Mouse (Mus musculus) liver, embryonic 11.5 days (tissue): ENCODE measurements around the gene Ilk. TPM values are rescaled to one million over a fixed set of nuclear protein-coding genes. Genes with fewer than 3 reads are reported as not detected.

Experiments
- ATAC-seq: fragments of 200-750 bp; cut with Nextera tagmentation; replicated peaks from 2 replicates; pipeline ENCODE4 v1.8.0; 2017; ENCODE audit warnings: moderate number of reproducible peaks, mild to moderate bottlenecking, moderate TSS enrichment, moderate library complexity; ENCODE audit not compliant: low FRiP score
- DNase-seq: peaks from one replicate; pipeline ENCODE4 v3.0.0-alpha.2; 2017; ENCODE audit warnings: low spot score
- H3K27ac ChIP-seq: fragments of 300-500 bp; sonication (generic); 2 replicates; pipeline ENCODE4 v1.5.1; 2014; ENCODE audit warnings: mild to moderate bottlenecking, low read depth, low read length, control low read depth
- H3K27me3 ChIP-seq: fragments of 300-500 bp; sonication (generic); replicated peaks from 2 replicates; pipeline ENCODE4 v1.6.1; 2014; ENCODE audit warnings: low read length, mixed read lengths; ENCODE audit not compliant: control insufficient read depth, insufficient read depth
- H3K36me3 ChIP-seq: fragments of 300-500 bp; sonication (generic); 2 replicates; pipeline ENCODE4 v1.6.1; 2014; ENCODE audit warnings: mild to moderate bottlenecking, low read length, moderate library complexity, mixed read lengths; ENCODE audit not compliant: control insufficient read depth, insufficient read depth
- H3K4me1 ChIP-seq: fragments of 300-500 bp; sonication (generic); replicated peaks from 2 replicates; pipeline ENCODE4 v1.6.1; 2014; ENCODE audit warnings: low read length, mixed read lengths; ENCODE audit not compliant: control insufficient read depth, insufficient read depth
- H3K4me2 ChIP-seq: fragments of 300-500 bp; sonication (generic); 2 replicates; pipeline ENCODE4 v1.6.1; 2014; ENCODE audit warnings: mild to moderate bottlenecking, control low read depth, moderate library complexity
- H3K4me3 ChIP-seq: fragments of 300-500 bp; sonication (generic); 2 replicates; pipeline ENCODE4 v1.5.1; 2014; ENCODE audit warnings: low read depth, low read length, control low read depth
- H3K9ac ChIP-seq: fragments of 300-500 bp; sonication (generic); 2 replicates; pipeline ENCODE4 v1.6.1; 2014; ENCODE audit warnings: low read depth, low read length, control low read depth
- H3K9me3 ChIP-seq: fragments of 300-500 bp; sonication (generic); 2 replicates; pipeline ENCODE4 v1.6.1; 2016; ENCODE audit warnings: low read length, inconsistent platforms, mixed read lengths; ENCODE audit not compliant: control insufficient read depth
- WGBS: fragments of 180-500 bp; shearing (Covaris S2); extraction: QIAGEN DNeasy Blood & Tissue Kit; methylation state at CpG from one replicate; pipeline ENCODE4 v1.1.7; 2014; 5-methylcytosine and 5-hydroxymethylcytosine counted together
- polyA plus RNA-seq: library from polyadenylated mRNA; unstranded; fragments of >200 nt; fragmentation: Nextera tagmentation; extraction: Ambion mirVana; gene quantifications from 2 replicates; pipeline ENCODE4 v1.2.1, GENCODE M21; 2014

Ilk gene
- polyA plus RNA-seq, 1 experiment from 2014 or later = 221 TPM

DNA sequence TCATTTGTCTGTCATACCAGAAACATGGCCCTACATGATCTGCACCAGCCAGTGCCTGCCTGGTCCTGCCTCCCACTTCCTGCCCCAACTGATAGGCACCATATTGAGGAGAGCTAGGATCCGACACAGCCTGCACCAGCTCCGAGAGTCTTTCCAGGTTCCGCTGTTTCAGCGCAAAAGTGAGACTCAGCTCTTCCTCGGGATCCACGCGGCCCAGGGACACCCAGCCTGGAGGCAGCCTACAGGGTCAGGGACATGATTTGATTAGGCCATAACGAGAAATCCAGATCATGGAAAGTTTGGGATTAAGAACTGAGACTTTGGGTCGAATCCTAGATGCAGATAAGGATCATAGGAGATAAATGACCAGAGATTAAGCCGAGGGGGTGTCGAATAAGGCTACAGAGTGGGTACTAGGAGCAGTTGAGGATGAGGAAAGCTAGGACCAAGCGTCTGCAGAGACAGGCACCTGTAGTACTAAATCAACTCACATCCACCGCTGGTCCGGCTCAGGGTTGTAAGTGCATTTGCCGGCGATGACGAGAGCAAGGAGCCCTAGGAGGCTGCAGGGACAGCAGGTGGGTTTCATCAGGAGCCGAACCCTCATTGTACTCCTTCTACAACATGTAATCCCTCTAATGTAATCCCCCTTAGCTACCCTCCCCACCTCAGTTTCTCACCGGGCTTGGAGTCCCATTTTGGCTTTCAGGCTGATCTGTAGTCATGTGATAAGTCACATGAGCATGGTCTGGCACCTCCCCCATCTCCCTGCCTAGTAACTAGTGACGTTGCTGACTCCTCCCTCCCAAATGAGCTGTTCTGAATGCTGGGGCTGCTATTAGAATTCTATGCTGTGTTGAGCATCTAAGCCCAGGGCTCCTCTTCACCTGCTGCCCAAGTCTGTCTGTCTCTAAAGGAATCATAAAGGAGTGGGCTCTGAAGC is 15.4 kb downstream of the Ilk start, which contains the start of gene Tpp1:
Gene Tpp1, minus strand, starts transcription at position 745 of the 943 bp plus-strand sequence.
- H3K4me1 ChIP-seq = no peaks in the 10 kb centered on the region; the same call in 1 of the 2 replicates
- peak within 1 kb of the TSS; percentile 80 for H3K4me3 ChIP-seq
- peak; percentile 89 for ATAC-seq
- H3K36me3 ChIP-seq = peaks cover 7% of the 10 kb centered on the region
- peak within 1 kb of the TSS; percentile 89 for H3K4me2 ChIP-seq
- H3K9ac ChIP-seq = peak within 1 kb of the TSS; percentile 85
- 0 out of 2 replicates have a peak within 1 kb of the TSS, but pooled peaks have one; percentile 32 for H3K27ac ChIP-seq
- H3K27me3 ChIP-seq = no peaks in the 10 kb centered on the region
- no peaks in the 10 kb centered on the region for H3K9me3 ChIP-seq
- WGBS = 16% methylated on average over 20 of the region's 20 CpGs
- DNase-seq = peak; percentile 86

- no peaks in the 10 kb centered on the region for H3K9me3 ChIP-seq
- peaks cover 4% of the 10 kb centered on the region; the same call in 1 of the 2 replicates for H3K36me3 ChIP-seq
- 87% methylated on average over 2 of the region's 2 CpGs for WGBS
Observed at GRCm38 (mm10) chr7:105752716-105753115, 16.3 kb downstream of the Ilk start.

DNA sequence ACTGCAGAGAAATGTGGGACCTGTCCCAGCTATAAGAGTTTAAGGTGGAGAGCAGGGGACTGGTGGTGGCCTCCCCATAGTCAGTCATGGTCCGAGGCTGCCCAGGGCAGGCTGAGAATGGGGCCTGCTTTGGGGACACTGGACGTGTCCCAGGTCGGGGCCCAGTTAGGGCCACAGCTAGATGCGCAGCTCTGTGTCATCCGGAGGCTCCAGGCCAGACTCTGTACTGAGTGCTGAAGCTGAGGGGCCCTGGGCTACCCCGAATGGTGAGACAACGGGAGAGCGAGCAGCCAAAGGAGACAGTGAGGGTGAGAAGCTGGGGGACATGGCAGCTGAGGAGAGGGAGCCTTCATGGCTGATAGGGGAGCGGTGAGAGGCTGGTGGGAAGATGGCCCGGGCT is 16.9 kb downstream of the Ilk start:
- 85% methylated on average over 10 of the region's 10 CpGs for WGBS
- H3K4me1 ChIP-seq = no peaks in the 10 kb centered on the region; the same call in 1 of the 2 replicates
- H3K9ac ChIP-seq = no peak overlapping the region
- H3K4me3 ChIP-seq = no peak overlapping the region
- DNase-seq (no peak), ATAC-seq (no peak)
- H3K4me2 ChIP-seq = no peak overlapping the region
- no peak overlapping the region for H3K27ac ChIP-seq
- H3K9me3 ChIP-seq = no peaks in the 10 kb centered on the region
- no peaks in the 10 kb centered on the region for H3K27me3 ChIP-seq
- peaks cover 4% of the 10 kb centered on the region; the same call in 1 of the 2 replicates for H3K36me3 ChIP-seq

More at GRCm38 (mm10) chr7:105752716-105753115, 16.3 kb downstream of the Ilk start:
- Histone ChIP-seq H3K4me3 (no peak overlapping the region), H3K27ac (no peak overlapping the region), H3K27me3 (no peaks in the 10 kb centered on the region), H3K9ac (no peak overlapping the region), H3K4me1 (no peaks in the 10 kb centered on the region; the same call in 1 of the 2 replicates), H3K4me2 (no peak overlapping the region)
- ATAC-seq (no peak), DNase-seq (no peak)

DNA sequence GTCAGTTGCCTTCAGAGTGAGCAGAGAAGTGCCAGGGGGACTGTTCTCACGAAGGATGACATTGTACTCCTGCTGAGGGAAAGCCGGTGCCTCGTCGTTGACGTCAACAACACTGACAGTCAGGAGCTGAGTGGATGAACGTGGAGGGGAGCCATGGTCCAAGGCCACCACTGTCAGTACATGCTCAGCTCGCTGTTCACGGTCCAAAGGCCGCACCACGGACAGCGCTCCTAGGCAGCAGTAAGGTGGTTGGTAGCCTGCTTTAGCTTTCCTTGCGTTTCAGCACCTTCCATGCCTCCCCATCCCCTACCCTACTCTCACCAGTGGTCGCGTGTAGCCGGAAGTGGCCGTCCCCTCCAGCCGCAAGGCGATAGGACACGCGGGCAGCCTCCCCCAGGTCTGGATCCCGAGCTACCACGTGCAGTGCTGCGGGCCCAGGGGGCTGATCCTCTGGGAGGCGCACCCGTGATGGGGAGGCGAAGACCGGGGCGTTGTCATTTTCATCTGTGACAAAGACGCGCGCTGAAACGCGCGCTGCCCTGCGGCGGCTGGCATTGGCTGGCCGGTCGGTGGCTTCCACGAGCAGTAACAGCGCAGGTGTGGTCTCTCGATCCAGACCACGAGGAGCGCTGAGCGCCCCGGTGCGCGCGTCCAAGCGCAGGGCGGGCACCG is 25.6 kb downstream of the Ilk start:
- no peak; the same call in 1 of the 2 replicates for ATAC-seq
- Histone ChIP-seq H3K27ac (no peak overlapping the region), H3K4me2 (peak overlapping the region; percentile 68), H3K27me3 (peaks cover 33% of the 10 kb centered on the region), H3K4me1 (peaks cover 4% of the 10 kb centered on the region; the same call in 1 of the 2 replicates), H3K36me3 (peaks cover 2% of the 10 kb centered on the region; the same call in 1 of the 2 replicates), H3K9ac (no peak overlapping the region), H3K4me3 (peak overlapping the region; percentile 36), H3K9me3 (no peaks in the 10 kb centered on the region)
- WGBS = 13% methylated on average over 51 of the region's 51 CpGs
- DNase-seq = no peak

DNA sequence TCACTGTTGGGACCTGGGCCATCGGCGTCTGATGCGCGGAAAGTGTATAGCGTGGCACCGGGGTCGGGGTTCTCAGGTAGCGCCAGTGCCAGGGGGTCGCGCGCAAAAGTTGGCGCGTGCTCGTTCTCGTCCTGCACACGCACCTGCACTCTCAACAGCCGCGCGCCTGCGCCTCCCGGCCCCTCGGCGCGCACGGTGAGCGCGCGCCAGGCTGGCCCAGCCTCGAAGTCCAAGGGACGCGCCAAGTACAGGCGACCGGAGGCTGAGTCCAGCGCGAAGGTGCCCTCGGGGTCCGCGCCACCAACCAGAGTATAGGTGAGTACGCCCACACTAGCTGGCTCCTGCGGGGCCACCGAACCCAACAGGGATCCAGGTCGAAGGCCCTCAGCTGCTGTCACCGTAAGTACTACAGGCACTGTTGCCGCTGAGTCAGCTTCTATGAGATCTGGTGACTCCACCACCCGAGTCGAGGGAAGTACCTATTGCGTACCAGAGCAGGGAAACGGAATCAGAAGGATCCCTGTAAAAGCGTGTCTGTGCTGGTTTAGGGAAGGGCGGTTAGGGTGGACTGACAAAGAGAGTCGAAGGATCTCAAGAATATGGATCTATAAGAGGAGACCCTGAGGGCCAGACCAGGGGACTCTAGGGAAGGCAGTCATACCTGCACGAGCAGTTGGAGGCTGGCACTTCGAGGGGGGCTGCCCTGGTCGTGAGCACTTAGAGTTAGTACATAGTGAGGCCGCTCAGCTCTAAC is 26.3 kb downstream of the Ilk start:
- ATAC-seq (no peak), DNase-seq (no peak)
- Histone ChIP-seq H3K9ac (no peak overlapping the region), H3K27ac (no peak overlapping the region), H3K4me3 (peak overlapping the region; percentile 36), H3K4me1 (peaks cover 4% of the 10 kb centered on the region), H3K4me2 (peak overlapping the region; percentile 68), H3K36me3 (peaks cover 2% of the 10 kb centered on the region; the same call in 1 of the 2 replicates), H3K27me3 (peaks cover 33% of the 10 kb centered on the region), H3K9me3 (no peaks in the 10 kb centered on the region)
- 16% methylated on average over 55 of the region's 55 CpGs for WGBS

- ATAC-seq = no peak
Observed at GRCm38 (mm10) chr7:105764331-105764730, 27.9 kb downstream of the Ilk start.

GRCm38 (mm10) chr7:105767729-105768165 is 31.4 kb downstream of the Ilk start:
- WGBS = 19% methylated on average over 6 of the region's 6 CpGs
- ATAC-seq (peak; percentile 36; the same call in 1 of the 2 replicates), DNase-seq (no peak)
- Histone ChIP-seq H3K4me2 (peak overlapping the region; percentile 9; the same call in 1 of the 2 replicates), H3K27ac (no peak overlapping the region), H3K4me1 (no peaks in the 10 kb centered on the region; the same call in 1 of the 2 replicates), H3K9me3 (no peaks in the 10 kb centered on the region), H3K9ac (no peak overlapping the region), H3K4me3 (no peak overlapping the region), H3K27me3 (peaks cover 11% of the 10 kb centered on the region), H3K36me3 (peaks cover 5% of the 10 kb centered on the region; the same call in 1 of the 2 replicates)

More at GRCm38 (mm10) chr7:105764331-105764730, 27.9 kb downstream of the Ilk start:
- H3K27ac ChIP-seq = no peak overlapping the region
- H3K4me2 ChIP-seq = no peak overlapping the region
- peaks cover 2% of the 10 kb centered on the region; the same call in 1 of the 2 replicates for H3K36me3 ChIP-seq
- no peak overlapping the region for H3K4me3 ChIP-seq
- no peak overlapping the region for H3K9ac ChIP-seq
- H3K4me1 ChIP-seq = no peaks in the 10 kb centered on the region; the same call in 1 of the 2 replicates
- no peaks in the 10 kb centered on the region for H3K9me3 ChIP-seq
- peaks cover 33% of the 10 kb centered on the region for H3K27me3 ChIP-seq
- no peak for DNase-seq
- 85% methylated on average over 11 of the region's 11 CpGs for WGBS

DNA sequence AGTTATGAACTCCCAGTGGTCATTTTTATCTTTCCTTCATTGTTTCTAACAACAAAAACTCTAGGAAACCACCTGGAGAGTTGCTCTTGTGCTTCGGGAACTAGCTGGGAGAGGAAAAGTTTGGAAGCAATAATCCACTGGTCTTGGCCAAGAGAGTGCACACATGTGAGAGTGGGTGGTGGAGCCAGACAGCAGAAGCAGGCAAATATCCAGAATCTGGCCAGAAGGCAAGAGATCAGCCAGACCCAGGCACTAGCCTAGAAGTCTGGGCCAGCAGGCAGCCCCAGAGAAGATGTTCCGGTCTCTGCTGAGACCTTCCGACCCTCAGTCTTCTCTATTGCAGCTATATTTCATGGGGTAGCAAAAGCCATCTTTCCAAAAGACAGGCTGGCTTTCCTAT is 33.6 kb downstream of the Ilk start:
- no peak for DNase-seq
- Histone ChIP-seq H3K4me3 (no peak overlapping the region), H3K4me1 (no peaks in the 10 kb centered on the region; the same call in 1 of the 2 replicates), H3K9me3 (no peaks in the 10 kb centered on the region), H3K27ac (no peak overlapping the region), H3K36me3 (peaks cover 2% of the 10 kb centered on the region; the same call in 1 of the 2 replicates), H3K27me3 (no peaks in the 10 kb centered on the region), H3K9ac (no peak overlapping the region), H3K4me2 (no peak overlapping the region)
- 88% methylated on average over 3 of the region's 3 CpGs for WGBS
- ATAC-seq = no peak
